In the genomic region with DNA sequence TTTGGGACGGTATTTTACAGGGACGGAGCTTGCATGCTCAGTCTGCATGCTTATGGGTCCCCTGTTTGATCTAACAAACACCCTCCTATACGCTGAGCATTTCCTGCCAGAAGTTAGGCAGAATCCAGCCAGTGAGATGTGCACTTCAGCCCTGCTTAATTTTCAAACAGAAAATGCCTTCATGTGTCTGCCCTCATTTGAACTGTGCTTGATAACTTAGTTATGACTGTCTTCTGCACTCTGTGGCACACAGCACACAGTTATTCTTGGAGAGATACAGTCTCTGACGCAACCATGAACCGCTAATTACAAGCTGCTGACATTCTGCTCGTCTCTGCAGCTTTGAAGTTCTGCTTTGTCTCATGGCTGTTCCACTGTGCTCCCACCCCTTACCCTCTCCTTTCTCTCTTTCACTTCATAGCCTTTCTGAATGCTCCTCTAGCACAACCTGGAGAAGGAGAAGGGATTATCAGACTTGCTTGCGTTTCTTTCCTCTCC, we compare ENCODE assay signal across 8 mouse cellular contexts.
DNase-seq lines count a peak whose midpoint lies in the region; ATAC-seq and TF ChIP-seq lines count a peak whose summit lies in the region.

No protein-coding gene starts in this region.

- peak; percentile 79 for ATAC-seq in heart, postnatal 0 days (ENCODE audit: insufficient read depth, low read depth)
- peak; percentile 35; the same call in 1 of the 2 replicates for ATAC-seq in liver, embryonic 16.5 days (ENCODE audit: low read depth)
- ATAC-seq in neural tube, embryonic 14.5 days (ENCODE audit: low read depth) = peak; percentile 25
- no peak for ATAC-seq in monocyte, adult 5-6 weeks (replicated peaks; ENCODE audit: insufficient number of reproducible peaks, low FRiP score, low TSS enrichment, poor library complexity, severe bottlenecking)

- H3K36me3 ChIP-seq in heart, postnatal 0 days (replicated peaks; ENCODE audit: control insufficient read depth, insufficient read depth, low read length) = no peaks in the 10 kb centered on the region
- no peaks in the 10 kb centered on the region for H3K36me3 ChIP-seq in liver, embryonic 16.5 days (ENCODE audit: control insufficient read depth, insufficient read depth)
- H3K36me3 ChIP-seq in neural tube, embryonic 14.5 days (ENCODE audit: control insufficient read depth, insufficient read depth, low read length) = no peaks in the 10 kb centered on the region

- peak overlapping the region; percentile 63 for H3K4me2 ChIP-seq in heart, postnatal 0 days (ENCODE audit: low read depth, low read length)
- peak overlapping the region; percentile 40 for H3K4me2 ChIP-seq in liver, embryonic 16.5 days (ENCODE audit: low read depth, low read length)
- H3K4me2 ChIP-seq in neural tube, embryonic 14.5 days (ENCODE audit: low read depth, low read length) = peak overlapping the region; percentile 51

- peaks cover 18% of the 10 kb centered on the region for H3K4me1 ChIP-seq in heart, postnatal 0 days (ENCODE audit: control insufficient read depth, insufficient read depth)
- H3K4me1 ChIP-seq in liver, embryonic 16.5 days (ENCODE audit: control insufficient read depth, low read depth, low read length) = peaks cover 3% of the 10 kb centered on the region
- peaks cover 50% of the 10 kb centered on the region; the same call in 1 of the 2 replicates for H3K4me1 ChIP-seq in neural tube, embryonic 14.5 days (ENCODE audit: control insufficient read depth, insufficient read depth, low read length)

- H3K27me3 ChIP-seq in heart, postnatal 0 days (ENCODE audit: control insufficient read depth, insufficient read depth, low read length) = no peaks in the 10 kb centered on the region
- H3K27me3 ChIP-seq in liver, embryonic 16.5 days (ENCODE audit: control insufficient read depth, insufficient read depth, low read depth, low read length) = peaks cover 13% of the 10 kb centered on the region
- H3K27me3 ChIP-seq in neural tube, embryonic 14.5 days (ENCODE audit: control insufficient read depth, insufficient read depth, low read length) = no peaks in the 10 kb centered on the region

- WGBS in heart, postnatal 0 days = 1% methylated on average over 7 of the region's 7 CpGs
- WGBS in liver, embryonic 16.5 days (ENCODE audit: insufficient replicate concordance) = 12% methylated on average over 7 of the region's 7 CpGs
- whole genome bisulfite sequencing in neural tube, embryonic 14.5 days = 3% methylated on average over 7 of the region's 7 CpGs

- peak overlapping the region; percentile 41; the same call in 1 of the 2 replicates for H3K9ac ChIP-seq in heart, postnatal 0 days (replicated peaks; ENCODE audit: low read depth, low read length)
- H3K9ac ChIP-seq in liver, embryonic 16.5 days (ENCODE audit: low read depth, low read length) = no peak overlapping the region
- peak overlapping the region; percentile 65 for H3K9ac ChIP-seq in neural tube, embryonic 14.5 days (replicated peaks; ENCODE audit: low read depth, low read length)

- TF ChIP-seq EP300 in heart, postnatal 0 days (IDR thresholded peaks at IDR 0.05; ENCODE audit: low read depth) = no peak; the same call in 1 of the 2 replicates

- H3K4me3 ChIP-seq in heart, postnatal 0 days (ENCODE audit: low read depth, low read length) = peak overlapping the region; percentile 35
- peak overlapping the region; percentile 4 for H3K4me3 ChIP-seq in liver, embryonic 16.5 days (ENCODE audit: low read depth, low read length)
- peak overlapping the region; percentile 31 for H3K4me3 ChIP-seq in neural tube, embryonic 14.5 days (ENCODE audit: low read depth, low read length)

- intact Hi-C loops in left cerebral cortex, postnatal 4 days (cut with DNase I) = loop anchor here (2.0 to 10.0 kb wide), 3 partner anchors 377 to 1420 kb away; no protein-coding TSS in a partner anchor

- H3K27ac ChIP-seq in heart, postnatal 0 days (ENCODE audit: low read depth) = peak overlapping the region; percentile 94
- H3K27ac ChIP-seq in liver, embryonic 16.5 days (ENCODE audit: low read length) = no peak overlapping the region
- H3K27ac ChIP-seq in neural tube, embryonic 14.5 days (ENCODE audit: low read depth, low read length) = peak overlapping the region; percentile 94

- peak; percentile 55 for DNase-seq in left cerebral cortex, adult 11 months (ENCODE audit: low spot score)
- DNase-seq in left cerebral cortex, postnatal 4 days = no peak
- DNase-seq in fibroblast of lung, adult 2 months (ENCODE audit: low read depth) = peak; percentile 73
- DNase-seq in heart, postnatal 0 days (ENCODE audit: low spot score) = peak; percentile 90
- peak; percentile 40 to 80 for DNase-seq in layer of hippocampus, adult 18-20 months (ENCODE audit: low spot score in 2 of 2)

- H3K9me3 ChIP-seq in heart, postnatal 0 days (replicated peaks; ENCODE audit: control insufficient read depth, low read length) = no peaks in the 10 kb centered on the region
- H3K9me3 ChIP-seq in liver, embryonic 16.5 days (replicated peaks; ENCODE audit: control insufficient read depth, low read length) = no peaks in the 10 kb centered on the region
- H3K9me3 ChIP-seq in neural tube, embryonic 14.5 days (ENCODE audit: control insufficient read depth, low read length) = no peaks in the 10 kb centered on the region

- TF ChIP-seq CTCF in heart, postnatal 0 days (IDR thresholded peaks at IDR 0.05; ENCODE audit: low read depth) = no peak
